Mouse (Mus musculus) forebrain, embryonic 12.5 days (tissue): ENCODE measurements at regions not wholly inside any gene's neighbourhood (a gene's known extent, or its start where the extent isn't known, plus 50 kb on each side); places are given as distances from the start of the nearest gene placed in this dataset.
A peak's percentile ranks its signal among the peaks of the same experiment; 100 is the strongest.

Experiments
- ATAC-seq: fragments of 200-750 bp; cut with Nextera tagmentation; 2 replicates; pipeline ENCODE4 v1.8.0; 2017; ENCODE audit warnings: moderate TSS enrichment; ENCODE audit not compliant: low FRiP score
- H3K27ac ChIP-seq: fragments of 300-500 bp; sonication (generic); 2 replicates; pipeline ENCODE4 v1.5.1; 2016; ENCODE audit warnings: mild to moderate bottlenecking
- H3K27me3 ChIP-seq: fragments of 300-500 bp; sonication (generic); 2 replicates; pipeline ENCODE4 v1.6.1; 2016; ENCODE audit warnings: mild to moderate bottlenecking
- H3K36me3 ChIP-seq: fragments of 300-500 bp; sonication (generic); replicated peaks from 2 replicates; pipeline ENCODE4 v1.6.1; 2016; ENCODE audit warnings: mild to moderate bottlenecking
- H3K4me1 ChIP-seq: fragments of 300-500 bp; sonication (generic); 2 replicates; pipeline ENCODE4 v1.6.1; 2016
- H3K4me2 ChIP-seq: fragments of 300-500 bp; sonication (generic); 2 replicates; pipeline ENCODE4 v1.6.1; 2016; ENCODE audit warnings: mild to moderate bottlenecking, moderate library complexity
- H3K4me3 ChIP-seq: fragments of 300-500 bp; sonication (generic); replicated peaks from 2 replicates; pipeline ENCODE4 v1.5.1; 2016; ENCODE audit warnings: mild to moderate bottlenecking
- H3K9ac ChIP-seq: fragments of 300-500 bp; sonication (generic); 2 replicates; pipeline ENCODE4 v1.6.1; 2016; ENCODE audit warnings: mild to moderate bottlenecking
- H3K9me3 ChIP-seq: fragments of 300-500 bp; sonication (generic); 2 replicates; pipeline ENCODE4 v1.6.1; 2016
- WGBS: fragments of 180-500 bp; shearing (Covaris S2); methylation state at CpG from one replicate; pipeline ENCODE4 v1.1.7; 2016; 5-methylcytosine and 5-hydroxymethylcytosine counted together

DNA sequence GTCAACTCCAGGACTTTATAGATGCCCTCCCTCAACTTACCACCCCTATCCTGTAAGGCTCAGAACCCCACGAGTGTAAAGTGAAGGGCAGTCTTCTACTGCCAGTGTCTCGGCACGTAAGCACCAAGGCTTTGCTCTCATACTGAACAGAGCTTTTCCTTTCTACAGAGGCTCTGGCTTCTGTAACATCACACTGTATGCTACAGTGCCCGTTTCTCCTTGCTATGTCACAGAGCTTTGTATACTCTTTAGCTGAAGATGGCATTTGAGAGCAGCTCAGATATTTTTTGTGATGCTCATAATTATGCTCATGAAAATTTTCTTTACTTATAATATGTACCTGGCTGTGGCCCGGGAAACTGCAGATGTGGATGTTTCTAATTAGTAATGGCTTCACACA is 53.2 kb upstream of the Gpc5 start:
- WGBS = 66% methylated on average over 5 of the region's 5 CpGs
- Histone ChIP-seq H3K27me3 (peaks cover 4% of the 10 kb centered on the region), H3K36me3 (peaks cover 4% of the 10 kb centered on the region), H3K4me3 (no peak overlapping the region), H3K27ac (no peak overlapping the region), H3K4me2 (no peak overlapping the region), H3K9me3 (no peaks in the 10 kb centered on the region), H3K4me1 (peaks cover 13% of the 10 kb centered on the region), H3K9ac (no peak overlapping the region)
- no peak for ATAC-seq

DNA sequence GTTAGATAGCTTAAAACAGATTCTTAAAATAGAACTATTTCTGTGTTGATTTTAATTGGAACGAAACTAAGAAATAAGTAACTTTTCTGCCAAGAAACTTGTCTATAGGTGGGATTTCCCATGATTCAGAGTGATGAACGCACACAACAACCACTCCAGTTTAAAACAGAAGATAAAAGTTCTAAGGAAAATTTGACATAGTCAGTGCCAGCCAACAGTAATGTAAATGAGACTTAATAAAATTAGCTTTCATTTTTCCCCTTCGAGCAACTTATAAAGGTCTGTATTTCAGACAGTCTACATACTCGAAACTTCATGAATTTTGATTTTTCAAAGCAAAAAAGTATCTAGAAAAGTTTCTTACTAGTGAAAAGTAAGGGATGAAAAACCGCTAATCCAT is 52.5 kb upstream of the Gpc5 start:
- no peak overlapping the region for H3K4me2 ChIP-seq
- WGBS = 84% methylated on average over 5 of the region's 5 CpGs
- H3K36me3 ChIP-seq = peaks cover 12% of the 10 kb centered on the region
- no peak overlapping the region for H3K27ac ChIP-seq
- ATAC-seq = no peak
- H3K4me3 ChIP-seq = no peak overlapping the region
- peaks cover 20% of the 10 kb centered on the region for H3K4me1 ChIP-seq
- peaks cover 4% of the 10 kb centered on the region for H3K27me3 ChIP-seq
- H3K9ac ChIP-seq = no peak overlapping the region
- H3K9me3 ChIP-seq = no peaks in the 10 kb centered on the region

DNA sequence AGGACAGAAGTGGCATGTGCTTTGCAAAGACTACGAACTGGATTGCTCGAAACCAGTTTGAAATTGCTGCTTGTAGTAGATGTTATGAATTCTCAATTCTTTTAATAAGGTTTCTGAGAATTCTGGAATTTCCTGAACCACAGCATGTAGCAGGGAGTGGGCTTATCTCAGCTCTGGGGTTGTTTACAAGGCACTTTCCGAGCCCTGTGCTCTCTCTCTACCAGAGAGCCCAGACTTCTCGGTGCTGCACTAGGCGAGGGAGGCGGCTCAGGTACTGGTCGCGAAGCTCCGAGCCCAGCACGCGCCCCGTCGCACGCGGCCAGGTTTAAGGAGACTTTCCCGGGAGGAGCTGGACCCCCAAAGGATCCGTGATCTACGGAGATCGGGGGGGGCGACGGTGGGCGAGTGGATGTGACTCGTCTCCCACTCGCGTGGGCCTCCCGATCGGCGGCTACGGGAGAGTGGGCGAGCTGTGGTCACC is 51.9 kb upstream of the Gpc5 start:
- 2% methylated on average over 30 of the region's 30 CpGs for WGBS
- Histone ChIP-seq H3K4me1 (peaks cover 24% of the 10 kb centered on the region), H3K9me3 (no peaks in the 10 kb centered on the region), H3K27me3 (peaks cover 4% of the 10 kb centered on the region), H3K36me3 (peaks cover 18% of the 10 kb centered on the region), H3K27ac (peak overlapping the region; percentile 97; the same call in 1 of the 2 replicates), H3K4me2 (peak overlapping the region; percentile 83), H3K4me3 (peak overlapping the region; percentile 97), H3K9ac (peak overlapping the region; percentile 99)
- ATAC-seq = peak; percentile 22; the same call in 1 of the 2 replicates

DNA sequence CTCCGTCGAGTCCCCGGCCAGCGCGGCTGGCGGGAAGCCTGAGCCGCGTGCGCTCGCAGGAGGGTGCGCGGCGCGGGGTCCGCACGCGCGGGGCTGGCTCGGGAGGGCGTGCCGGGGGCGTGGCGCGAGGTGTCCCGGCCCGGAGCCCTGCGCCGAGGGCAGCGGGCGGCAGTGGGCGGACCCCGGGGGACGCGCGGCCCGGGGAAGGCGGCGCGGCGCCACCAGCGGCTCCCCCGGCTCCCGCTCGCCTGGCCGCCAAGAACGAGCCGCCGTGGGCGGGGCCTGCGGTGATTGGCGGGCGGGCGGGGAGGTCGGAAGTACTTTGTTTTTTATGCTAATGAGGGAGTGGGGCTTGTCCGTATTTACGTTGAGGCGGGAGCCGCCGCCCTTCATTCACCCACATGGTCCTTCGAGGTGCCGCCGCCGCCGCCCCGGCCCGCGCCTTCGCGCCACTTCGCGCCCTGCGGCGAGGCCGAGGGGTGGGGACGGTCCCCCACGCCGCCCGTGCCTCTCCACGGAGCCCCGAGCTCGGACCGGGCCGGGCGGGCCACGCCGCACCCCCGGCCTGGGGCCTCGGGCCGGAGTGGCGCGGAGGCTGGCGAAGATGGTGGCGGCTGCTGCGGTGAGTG is 51.3 kb upstream of the Gpc5 start:
- peak overlapping the region; percentile 97 for H3K27ac ChIP-seq
- H3K4me1 ChIP-seq = peaks cover 24% of the 10 kb centered on the region
- under 1% methylated on average over 82 of the region's 94 CpGs for WGBS
- peaks cover 4% of the 10 kb centered on the region for H3K27me3 ChIP-seq
- ATAC-seq = peak; percentile 90
- peak overlapping the region; percentile 97 for H3K4me3 ChIP-seq
- no peaks in the 10 kb centered on the region for H3K9me3 ChIP-seq
- peaks cover 24% of the 10 kb centered on the region for H3K36me3 ChIP-seq
- peak overlapping the region; percentile 83 for H3K4me2 ChIP-seq
- H3K9ac ChIP-seq = peak overlapping the region; percentile 99

DNA sequence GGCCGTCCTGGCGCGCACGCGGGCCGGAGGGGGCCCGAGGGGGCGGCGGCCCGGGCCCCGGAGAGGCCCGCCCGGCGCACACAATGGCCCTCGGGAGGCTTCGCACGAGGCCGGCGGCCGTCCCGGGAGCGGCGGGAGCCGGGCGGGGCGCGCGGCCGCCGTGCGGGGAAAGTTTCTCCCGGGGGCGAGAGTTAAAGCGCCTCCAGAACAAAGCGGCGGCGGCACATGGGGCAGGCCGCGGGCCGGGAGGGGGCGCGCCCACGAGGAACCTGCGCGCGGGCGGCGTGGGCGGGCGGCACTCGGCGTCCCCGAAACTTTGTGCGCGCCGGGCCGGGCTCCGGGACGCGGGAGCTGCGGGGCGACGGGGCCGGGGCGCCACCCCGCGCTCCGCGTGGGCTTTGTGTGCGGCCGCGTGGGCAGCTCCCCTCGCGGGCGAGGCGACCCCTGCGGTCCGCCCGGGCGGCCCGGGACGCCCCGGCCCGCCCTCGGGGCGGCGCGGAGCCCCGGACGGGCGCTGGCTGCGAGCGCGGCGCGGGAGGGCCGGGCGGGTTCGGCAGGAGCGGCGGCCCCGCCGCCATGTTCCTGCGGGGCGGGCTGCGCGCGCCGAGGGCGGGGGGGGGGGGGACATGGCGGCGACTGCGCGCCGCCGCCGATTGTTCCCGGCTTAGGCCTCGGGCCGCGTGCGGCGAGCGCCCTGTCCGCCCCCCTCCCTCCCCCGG is 50.5 kb upstream of the Gpc5 start:
- H3K4me3 ChIP-seq = peak overlapping the region; percentile 97
- peak overlapping the region; percentile 83 for H3K4me2 ChIP-seq
- H3K4me1 ChIP-seq = peaks cover 27% of the 10 kb centered on the region
- ATAC-seq = peak; percentile 35
- peaks cover 4% of the 10 kb centered on the region for H3K27me3 ChIP-seq
- peaks cover 30% of the 10 kb centered on the region for H3K36me3 ChIP-seq
- H3K9ac ChIP-seq = peak overlapping the region; percentile 99
- 0% methylated on average over 40 of the region's 126 CpGs for WGBS
- H3K9me3 ChIP-seq = no peaks in the 10 kb centered on the region
- H3K27ac ChIP-seq = peak overlapping the region; percentile 97

DNA sequence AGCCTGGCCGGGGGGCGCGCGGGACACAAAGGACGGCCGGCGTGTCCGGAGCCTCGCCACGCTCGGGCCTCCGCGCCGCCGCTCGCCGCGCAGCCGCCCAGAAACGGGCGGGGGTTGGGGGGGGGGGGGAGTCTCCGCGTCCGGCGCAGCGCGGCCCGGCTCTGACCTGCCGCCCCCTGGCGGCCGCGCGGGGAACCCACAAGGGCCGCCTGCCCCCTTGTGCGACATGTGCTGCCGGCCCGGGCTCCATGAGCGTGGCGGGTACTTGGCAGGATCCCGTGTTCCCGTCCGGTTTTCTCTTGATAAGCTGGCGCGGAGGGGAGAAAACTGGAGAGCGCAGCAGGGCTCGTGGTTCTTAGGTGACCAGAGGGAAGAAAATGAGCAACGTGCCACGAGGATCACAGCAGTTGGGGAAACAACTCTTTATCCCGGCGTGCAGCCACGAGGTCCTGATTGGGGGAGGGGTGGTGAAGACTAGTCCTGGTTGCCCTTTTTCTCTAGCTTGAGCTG is 49.9 kb upstream of the Gpc5 start:
- H3K4me1 ChIP-seq = peaks cover 27% of the 10 kb centered on the region
- H3K27ac ChIP-seq = peak overlapping the region; percentile 97
- peak overlapping the region; percentile 99 for H3K9ac ChIP-seq
- H3K36me3 ChIP-seq = peaks cover 36% of the 10 kb centered on the region
- H3K4me3 ChIP-seq = peak overlapping the region; percentile 97
- H3K27me3 ChIP-seq = peaks cover 4% of the 10 kb centered on the region
- H3K4me2 ChIP-seq = peak overlapping the region; percentile 62
- H3K9me3 ChIP-seq = no peaks in the 10 kb centered on the region
- WGBS = under 1% methylated on average over 25 of the region's 51 CpGs
- peak; percentile 82 for ATAC-seq
